Mouse (Mus musculus) Muller cell, postnatal 12 days (primary cell): ENCODE results near the gene Atg7.

Experiments used
- DNase-seq: peaks from one replicate; pipeline ENCODE4 v3.0.0-alpha.2; 2015; ENCODE audit errors: inconsistent ontology term

Gene Atg7

GRCm38 (mm10) chr6:114814882-114815650, 172.2 kb downstream of the Atg7 start:
- DNase-seq, result no peak

- DNase-seq, result no peak
Measured at GRCm38 (mm10) chr6:114817948-114818347, 175.1 kb downstream of the Atg7 start.

- DNase-seq, result no peak
Measured at GRCm38 (mm10) chr6:114818471-114818870, 175.6 kb downstream of the Atg7 start.

- DNase-seq, result peak; percentile 37
Measured at GRCm38 (mm10) chr6:114819971-114820481, 177.1 kb downstream of the Atg7 start.

GRCm38 (mm10) chr6:114821646-114822045, 178.7 kb downstream of the Atg7 start:
- no peak for DNase-seq

- no peak for DNase-seq
Measured at GRCm38 (mm10) chr6:114826889-114827288, 184.0 kb downstream of the Atg7 start.

GRCm38 (mm10) chr6:114829660-114830438, 187.0 kb downstream of the Atg7 start:
- no peak for DNase-seq

- no peak for DNase-seq
Measured at GRCm38 (mm10) chr6:114831807-114832206, 188.9 kb downstream of the Atg7 start.

- DNase-seq, result no peak
Measured at GRCm38 (mm10) chr6:114833058-114833685, 190.3 kb downstream of the Atg7 start.

- no peak for DNase-seq
Measured at GRCm38 (mm10) chr6:114833791-114834346, 191.0 kb downstream of the Atg7 start.

GRCm38 (mm10) chr6:114835344-114835743, 192.4 kb downstream of the Atg7 start:
- DNase-seq, result no peak

GRCm38 (mm10) chr6:114835752-114836151, 192.9 kb downstream of the Atg7 start:
- DNase-seq, result no peak

- no peak for DNase-seq
Measured at GRCm38 (mm10) chr6:114836433-114836832, 193.5 kb downstream of the Atg7 start.

GRCm38 (mm10) chr6:114838872-114839271, 196.0 kb downstream of the Atg7 start:
- no peak for DNase-seq

- DNase-seq, result no peak
Measured at GRCm38 (mm10) chr6:114840012-114840411, 197.1 kb downstream of the Atg7 start.

GRCm38 (mm10) chr6:114842131-114842530, 199.2 kb downstream of the Atg7 start:
- no peak for DNase-seq

- DNase-seq, result no peak
Measured at GRCm38 (mm10) chr6:114842863-114843262, 200.0 kb downstream of the Atg7 start.

GRCm38 (mm10) chr6:114846153-114846772, 203.4 kb downstream of the Atg7 start:
- DNase-seq, result peak; percentile 43

GRCm38 (mm10) chr6:114847582-114848174, 204.8 kb downstream of the Atg7 start:
- no peak for DNase-seq

- DNase-seq, result no peak
Measured at GRCm38 (mm10) chr6:114848761-114849160, 205.9 kb downstream of the Atg7 start.

- DNase-seq, result no peak
Measured at GRCm38 (mm10) chr6:114849787-114850186, 206.9 kb downstream of the Atg7 start.
